Mouse (Mus musculus) Patski (cell line): Measurements from ENCODE around the gene Zglp1. TPM values are rescaled to one million over a fixed set of nuclear protein-coding genes. Genes with fewer than 3 reads are reported as not detected.
"Not testable (repeated sequence)": the region's sequence is repeated elsewhere in the genome, so short reads cannot be mapped to it uniquely, and the experiment has no call there.

Experiments
- ATAC-seq: fragments of 100-300 bp; one replicate; pipeline ENCODE4 v1.8.0; 2021
- CTCF ChIA-PET: fragments of 350-600 bp; sonication (Branson Sonifier 250); formaldehyde crosslinking; loops from one replicate; lab custom pipeline; 2022; ENCODE audit warnings: inconsistent platforms; lab: Charles Lee
- POLR2A ChIA-PET: fragments of 350-600 bp; sonication (Branson Sonifier 250); formaldehyde crosslinking; loops from one replicate; lab custom pipeline; 2022; ENCODE audit warnings: antibody characterized with exemption, inconsistent platforms; lab: Charles Lee
- DNase-seq: peaks from one replicate; pipeline ENCODE4 v3.0.0-alpha.2; 2011; ENCODE audit warnings: low read depth, low spot score
- H3K27me3 ChIP-seq: fragments of 371-371 bp; one replicate; pipeline ENCODE4 v1.5.1; 2021
- CTCF ChIP-seq: fragments of 100-300 bp; IDR thresholded peaks from one replicate; pipeline ENCODE4 v1.5.1; 2021
- in situ Hi-C: fragments of 300-500 bp; cut with MboI; formaldehyde crosslinking; loops from 3 replicates; pipeline ENCODE4 v1.11.1; 2018; ENCODE audit warnings: low pct_unique_long_range_greater_than_20kb, mixed read lengths
- polyA plus RNA-seq: library from polyadenylated mRNA; unstranded; gene quantifications from one replicate; pipeline ENCODE4 v1.2.3, GENCODE M21; 2021

Zglp1 gene
- polyA plus RNA-seq, 1 experiment from 2014 or later, result 0.10 TPM

- DNase-seq, result no peak
- TF ChIP-seq CTCF, result no peak
- ChIA-PET CTCF (interaction anchor here (1.5 to 2.0 kb wide), 3 partner anchors 19 to 64 kb away, joined by 4 to 7 read pairs (median 6); no protein-coding TSS in a partner anchor), POLR2A (interaction anchor here (0.6 to 1.4 kb wide), 2 partner anchors 10 to 40 kb away, joined by 4 to 7 read pairs; no protein-coding TSS in a partner anchor)
- peak; percentile 72 for ATAC-seq
- H3K27me3 ChIP-seq, result no peaks in the 10 kb centered on the region
- in situ Hi-C loops, result loop anchor here (5.0 kb wide), 1 partner anchor 41 kb away; the partner anchor contains the start of gene Icam5
Measured at GRCm38 (mm10) chr9:21073044-21073840, 6.3 kb upstream of the Zglp1 start, which contains the start of the genes Gm49373 and Fdx1l. TSS of gene Gm49373 (minus strand) at chr9:21073096. TSS of gene Fdx1l (minus strand) at chr9:21073614.

GRCm38 (mm10) chr9:21072641-21073040 is 5.7 kb upstream of the Zglp1 start:
- DNase-seq (no peak), ATAC-seq (peak; percentile 17)
- ChIA-PET POLR2A (interaction anchor here (1.4 kb wide), 1 partner anchor 10 kb away, joined by 7 read pairs; no protein-coding TSS in a partner anchor), CTCF (interaction anchor here (1.5 to 2.0 kb wide), 3 partner anchors 12 to 64 kb away, joined by 4 to 7 read pairs (median 6); no protein-coding TSS in a partner anchor)
- no peak for TF ChIP-seq CTCF
- in situ Hi-C loops, result loop anchor here (5.0 kb wide), 1 partner anchor 40 kb away; the partner anchor contains the start of gene Icam5
- H3K27me3 ChIP-seq, result no peaks in the 10 kb centered on the region

GRCm38 (mm10) chr9:21062928-21063327 is 4.0 kb downstream of the Zglp1 start:
- ATAC-seq, result no peak
- no peak for DNase-seq
- H3K27me3 ChIP-seq, result no peaks in the 10 kb centered on the region
- ChIA-PET CTCF (no interaction called here), POLR2A (no interaction called here)
- TF ChIP-seq CTCF, result no peak
- in situ Hi-C loops, result no loop called here

GRCm38 (mm10) chr9:21051578-21051977 is 15.3 kb downstream of the Zglp1 start:
- in situ Hi-C loops, result no loop called here
- POLR2A ChIA-PET, result no interaction called here
- DNase-seq, result no peak
- H3K27me3 ChIP-seq, result peaks cover 9% of the 10 kb centered on the region
- CTCF ChIA-PET, result no interaction called here
- no peak for ATAC-seq
- TF ChIP-seq CTCF, result no peak

- peaks cover 5% of the 10 kb centered on the region for H3K27me3 ChIP-seq
- in situ Hi-C loops, result no loop called here
- ATAC-seq, result no peak
- POLR2A ChIA-PET, result no interaction called here
- no peak for TF ChIP-seq CTCF
- CTCF ChIA-PET, result no interaction called here
- no peak for DNase-seq
Measured at GRCm38 (mm10) chr9:21045235-21045634, 21.7 kb downstream of the Zglp1 start.

GRCm38 (mm10) chr9:21044785-21045184 is 22.1 kb downstream of the Zglp1 start:
- in situ Hi-C loops, H3K27me3 ChIP-seq, CTCF ChIA-PET, POLR2A ChIA-PET, DNase-seq, ATAC-seq: not testable (repeated sequence)

- CTCF ChIA-PET, result no interaction called here
- DNase-seq (no peak), ATAC-seq (no peak)
- no peaks in the 10 kb centered on the region for H3K27me3 ChIP-seq
- POLR2A ChIA-PET, result no interaction called here
- no peak for TF ChIP-seq CTCF
- in situ Hi-C loops, result no loop called here
Measured at GRCm38 (mm10) chr9:21043563-21043962, 23.3 kb downstream of the Zglp1 start.

GRCm38 (mm10) chr9:21041308-21041707 is 25.6 kb downstream of the Zglp1 start:
- CTCF ChIA-PET, result interaction anchor here (1.2 kb wide), 1 partner anchor 12 kb away, joined by 4 read pairs; the partner anchor contains the start of gene Icam4
- no peak for TF ChIP-seq CTCF
- DNase-seq (no peak), ATAC-seq (no peak)
- in situ Hi-C loops, result no loop called here
- POLR2A ChIA-PET, result no interaction called here
- H3K27me3 ChIP-seq, result no peaks in the 10 kb centered on the region

- in situ Hi-C loops, result no loop called here
- H3K27me3 ChIP-seq, result no peaks in the 10 kb centered on the region
- CTCF ChIA-PET, result no interaction called here
- TF ChIP-seq CTCF, result no peak
- DNase-seq (no peak), ATAC-seq (no peak)
- POLR2A ChIA-PET, result no interaction called here
Measured at GRCm38 (mm10) chr9:21039779-21040178, 27.1 kb downstream of the Zglp1 start.

GRCm38 (mm10) chr9:21037481-21037891 is 29.4 kb downstream of the Zglp1 start:
- ATAC-seq, result no peak
- TF ChIP-seq CTCF, result no peak
- no peaks in the 10 kb centered on the region for H3K27me3 ChIP-seq

GRCm38 (mm10) chr9:21036666-21037065 is 30.2 kb downstream of the Zglp1 start:
- POLR2A ChIA-PET, result no interaction called here
- H3K27me3 ChIP-seq, result no peaks in the 10 kb centered on the region
- CTCF ChIA-PET, result no interaction called here
- DNase-seq (no peak), ATAC-seq (no peak)
- in situ Hi-C loops, result no loop called here
- no peak for TF ChIP-seq CTCF

More at GRCm38 (mm10) chr9:21037481-21037891, 29.4 kb downstream of the Zglp1 start:
- ChIA-PET CTCF (interaction anchor here (1.4 kb wide), 1 partner anchor 28 kb away, joined by 3 read pairs; no protein-coding TSS in a partner anchor), POLR2A (no interaction called here)
- in situ Hi-C loops, result no loop called here
- DNase-seq, result no peak
